Mouse (Mus musculus): Measurements from ENCODE around the gene Mff. TPM values are rescaled to one million over a fixed set of nuclear protein-coding genes. Genes with fewer than 3 reads are reported as not detected.

The Mff gene
- polyA plus RNA-seq, 1 experiment from 2014 or later, result 187 TPM

DNA sequence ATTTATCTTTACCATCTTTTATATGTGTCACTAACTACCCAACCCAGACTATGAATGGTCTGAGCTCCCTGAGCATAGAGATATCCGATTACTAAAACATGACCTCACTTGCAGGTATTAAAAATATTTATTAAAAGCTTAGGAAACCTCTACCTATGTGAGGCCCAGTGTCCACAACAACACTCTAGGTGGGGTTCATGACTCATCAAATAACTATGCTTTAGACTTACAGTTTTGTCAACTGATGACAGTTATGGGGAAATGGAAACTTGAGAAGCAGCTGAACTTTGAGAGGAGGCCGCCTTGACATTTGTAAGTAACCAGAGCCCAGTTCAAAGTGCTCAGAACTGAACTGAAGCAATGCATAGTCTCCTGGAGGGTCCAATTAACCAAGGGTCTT, 70.5 kb downstream of the Mff start:
- WGBS, result 80% methylated on average over 2 of the region's 2 CpGs
- peaks cover 14% of the 10 kb centered on the region for H3K4me1 ChIP-seq
- no peaks in the 10 kb centered on the region for H3K36me3 ChIP-seq
- no peak overlapping the region for H3K9ac ChIP-seq
- ATAC-seq (ENCODE audit: extremely low read depth, insufficient number of reproducible peaks, low FRiP score, low TSS enrichment), result no peak
- H3K4me2 ChIP-seq, result no peak overlapping the region
- H3K27ac ChIP-seq (replicated peaks), result peak overlapping the region; percentile 64
- no peaks in the 10 kb centered on the region for H3K27me3 ChIP-seq (replicated peaks)
- H3K4me3 ChIP-seq, result no peak overlapping the region
- no peaks in the 10 kb centered on the region for H3K9me3 ChIP-seq

DNA sequence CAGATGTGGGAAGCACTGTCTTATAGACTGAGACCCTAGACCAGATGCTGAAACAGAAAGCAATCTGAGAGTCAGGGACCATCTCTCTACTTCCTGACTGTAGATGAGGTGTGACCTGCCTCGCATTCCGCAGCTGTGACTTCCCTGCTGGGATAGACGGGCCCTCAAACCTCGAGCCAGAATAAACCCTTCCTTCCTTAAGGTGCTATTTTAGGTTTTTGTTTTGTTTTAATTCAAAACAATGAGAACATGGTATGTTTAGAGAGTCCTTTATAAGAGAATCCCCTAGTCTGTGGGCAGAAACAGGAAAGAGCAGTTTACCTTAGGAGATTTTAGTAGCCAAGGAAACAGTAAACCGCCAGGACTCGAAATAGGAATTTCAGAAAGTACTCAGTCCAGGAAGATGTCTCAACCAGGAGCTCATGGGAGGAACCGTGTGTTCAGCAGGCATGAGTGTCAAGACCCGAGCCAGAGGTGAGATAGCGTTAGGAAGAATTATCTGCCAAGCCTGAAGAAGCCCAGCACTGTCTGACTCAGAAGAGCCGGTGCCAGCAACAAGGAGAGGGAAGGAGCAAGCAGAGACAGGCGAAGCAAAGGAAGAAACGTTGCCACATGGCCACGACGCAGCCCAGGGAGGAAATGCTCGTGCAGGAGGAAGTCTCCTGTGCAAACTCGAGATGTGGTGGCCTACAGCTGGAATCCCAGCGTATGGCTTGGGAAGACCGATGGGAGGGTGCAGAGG, 71.2 kb downstream of the Mff start:
- 43% methylated on average over 18 of the region's 18 CpGs for WGBS
- no peak for ATAC-seq (ENCODE audit: extremely low read depth, insufficient number of reproducible peaks, low FRiP score, low TSS enrichment)
- peak overlapping the region; percentile 64 for H3K27ac ChIP-seq (replicated peaks)

DNA sequence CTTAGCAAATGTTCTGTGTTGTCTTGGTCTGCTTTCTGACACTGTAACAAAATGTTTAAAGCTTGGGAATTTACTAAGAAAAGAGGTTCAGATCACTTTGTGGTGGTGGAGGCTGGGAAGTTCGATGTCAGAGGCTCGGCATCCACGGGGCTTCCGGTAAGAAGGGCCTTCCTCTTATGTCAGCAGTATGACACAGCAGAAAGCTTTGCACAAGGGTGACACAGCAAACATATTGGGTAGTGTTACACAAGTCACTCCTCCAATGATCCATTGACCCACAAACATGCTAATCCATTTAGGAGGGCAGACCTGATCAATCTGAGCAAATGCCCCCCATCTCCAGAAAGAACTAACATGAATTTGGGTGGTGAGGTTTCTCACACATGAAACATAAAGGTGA, 72.4 kb downstream of the Mff start:
- ATAC-seq (ENCODE audit: extremely low read depth, insufficient number of reproducible peaks, low FRiP score, low TSS enrichment), result no peak
- H3K9me3 ChIP-seq, result no peaks in the 10 kb centered on the region
- WGBS, result 86% methylated on average over 4 of the region's 4 CpGs
- no peaks in the 10 kb centered on the region for H3K36me3 ChIP-seq
- H3K4me2 ChIP-seq, result no peak overlapping the region
- no peak overlapping the region for H3K27ac ChIP-seq (replicated peaks)
- peaks cover 21% of the 10 kb centered on the region for H3K4me1 ChIP-seq
- H3K9ac ChIP-seq, result no peak overlapping the region
- no peak overlapping the region for H3K4me3 ChIP-seq
- no peaks in the 10 kb centered on the region for H3K27me3 ChIP-seq (replicated peaks)

More for the DNA sequence above, 71.2 kb downstream of the Mff start:
- peaks cover 14% of the 10 kb centered on the region for H3K4me1 ChIP-seq
- no peaks in the 10 kb centered on the region for H3K27me3 ChIP-seq (replicated peaks)
- no peak overlapping the region for H3K9ac ChIP-seq
- no peaks in the 10 kb centered on the region for H3K36me3 ChIP-seq
- H3K4me2 ChIP-seq, result no peak overlapping the region
- no peak overlapping the region for H3K4me3 ChIP-seq
- no peaks in the 10 kb centered on the region for H3K9me3 ChIP-seq

DNA sequence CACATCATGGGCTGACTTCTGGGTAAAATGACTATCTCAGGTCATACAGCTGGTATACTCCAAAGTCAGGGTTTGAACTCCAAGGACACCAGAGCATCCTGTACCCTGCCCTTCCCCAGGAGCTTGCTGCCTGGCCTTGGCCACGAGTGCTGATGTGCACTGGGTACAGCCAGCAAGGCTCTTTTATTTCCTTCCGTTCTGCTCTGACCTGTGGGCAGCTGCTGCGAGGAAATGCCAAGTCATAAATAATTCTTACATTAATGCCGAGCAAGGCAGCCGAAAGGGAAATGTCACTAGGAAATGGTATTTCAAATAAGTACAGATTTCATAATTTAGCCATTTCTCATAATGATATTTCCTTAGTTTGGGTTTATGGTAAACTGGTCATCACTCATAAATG, 73.6 kb downstream of the Mff start:
- Histone ChIP-seq H3K9me3 (no peaks in the 10 kb centered on the region), H3K9ac (no peak overlapping the region), H3K4me3 (no peak overlapping the region), H3K36me3 (no peaks in the 10 kb centered on the region), H3K4me2 (no peak overlapping the region), H3K4me1 (peaks cover 21% of the 10 kb centered on the region), H3K27me3 (replicated peaks) (no peaks in the 10 kb centered on the region), H3K27ac (replicated peaks) (no peak overlapping the region)
- ATAC-seq (ENCODE audit: extremely low read depth, insufficient number of reproducible peaks, low FRiP score, low TSS enrichment), result no peak
- WGBS, result 69% methylated on average over 5 of the region's 5 CpGs

DNA sequence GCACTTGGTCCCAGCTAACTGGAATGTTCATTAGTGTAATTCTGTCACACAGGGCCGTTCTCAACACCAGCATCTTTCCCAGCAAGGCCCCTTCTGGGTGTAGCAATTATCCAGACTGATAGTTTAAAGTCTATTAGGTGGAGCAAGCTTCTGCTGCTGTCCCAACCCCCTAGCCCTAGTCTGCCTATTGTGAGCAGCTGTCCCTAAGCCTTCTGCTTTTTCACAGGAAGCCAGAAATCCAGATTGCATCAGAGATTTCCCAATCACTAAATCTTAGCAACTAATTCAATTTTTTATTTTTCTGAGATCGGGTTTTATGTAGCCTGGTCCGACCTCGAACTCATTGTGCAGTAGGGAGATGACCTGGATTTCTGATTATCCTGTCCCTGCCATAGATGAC, 74.2 kb downstream of the Mff start:
- WGBS, result 80% methylated on average over 4 of the region's 4 CpGs
- Histone ChIP-seq H3K4me2 (no peak overlapping the region), H3K36me3 (no peaks in the 10 kb centered on the region), H3K27ac (replicated peaks) (no peak overlapping the region), H3K9me3 (peaks cover 2% of the 10 kb centered on the region; the same call in 1 of the 2 replicates), H3K4me1 (peaks cover 21% of the 10 kb centered on the region), H3K4me3 (no peak overlapping the region), H3K9ac (no peak overlapping the region), H3K27me3 (replicated peaks) (no peaks in the 10 kb centered on the region)
- no peak for ATAC-seq (ENCODE audit: extremely low read depth, insufficient number of reproducible peaks, low FRiP score, low TSS enrichment)

DNA sequence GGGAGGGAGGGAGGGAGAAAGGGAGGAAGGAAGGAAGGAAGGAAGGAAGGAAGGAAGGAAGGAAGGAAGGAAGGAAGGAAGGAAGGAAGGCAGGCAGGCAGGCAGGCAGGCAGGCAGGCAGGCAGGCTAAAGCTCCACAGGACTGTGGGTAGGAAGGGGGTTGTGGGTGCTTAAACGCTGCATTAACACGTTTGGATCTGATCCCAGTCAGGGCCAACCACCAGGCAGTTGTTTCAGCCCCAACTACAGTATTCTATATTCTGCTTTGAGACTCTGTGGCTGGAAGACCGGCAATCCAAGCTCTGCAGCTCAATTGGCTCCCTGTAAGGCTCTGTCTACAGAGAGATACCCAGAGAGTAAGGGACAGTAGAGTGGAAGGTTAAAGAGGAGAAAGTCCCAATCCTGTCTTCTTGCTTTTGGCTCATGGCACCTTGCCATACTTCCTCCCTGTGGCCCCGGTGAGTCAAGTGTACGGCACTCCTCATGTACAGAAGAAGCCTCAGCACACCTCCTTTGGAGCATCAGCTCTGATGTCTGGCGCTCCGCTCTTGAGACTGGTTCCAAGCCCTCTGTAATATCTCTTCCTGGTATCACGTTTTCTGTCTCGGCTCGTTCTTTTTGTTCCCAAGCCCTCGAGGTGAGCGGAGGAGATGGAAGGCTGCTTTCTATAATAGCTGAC, 76.6 kb downstream of the Mff start:
- no peak overlapping the region for H3K9ac ChIP-seq
- H3K27ac ChIP-seq (replicated peaks), result no peak overlapping the region
- 66% methylated on average over 12 of the region's 12 CpGs for WGBS
- H3K27me3 ChIP-seq (replicated peaks), result no peaks in the 10 kb centered on the region
- peaks cover 21% of the 10 kb centered on the region for H3K4me1 ChIP-seq
- H3K4me3 ChIP-seq, result no peak overlapping the region
- H3K4me2 ChIP-seq, result no peak overlapping the region
- ATAC-seq (ENCODE audit: extremely low read depth, insufficient number of reproducible peaks, low FRiP score, low TSS enrichment), result no peak
- H3K36me3 ChIP-seq, result no peaks in the 10 kb centered on the region
- H3K9me3 ChIP-seq, result peaks cover 2% of the 10 kb centered on the region; the same call in 1 of the 2 replicates

Other genes starting within 250 kb of the Mff start
- gene Col4a4, start 138.0 kb upstream of the Mff start, polyA plus RNA-seq (2015; fragmentation: Nextera tagmentation; extraction: Ambion mirVana), result 0.55 and 1.1 TPM in 2 replicates
- 0.41 and 0.46 TPM in 2 replicates for gene Col4a3, start 138.0 kb upstream of the Mff start, polyA plus RNA-seq (2015; fragmentation: Nextera tagmentation; extraction: Ambion mirVana)
- gene Tm4sf20, start 43.6 kb downstream of the Mff start, polyA plus RNA-seq (2015; fragmentation: Nextera tagmentation; extraction: Ambion mirVana), result not detected in 2 replicates
- gene Gm47791, start 46.4 kb downstream of the Mff start, polyA plus RNA-seq (2015; fragmentation: Nextera tagmentation; extraction: Ambion mirVana), result not detected in 2 replicates
- 29.0 and 29.3 TPM in 2 replicates for gene Agfg1, start 114.6 kb downstream of the Mff start, polyA plus RNA-seq (2015; fragmentation: Nextera tagmentation; extraction: Ambion mirVana)
- gene A030005L19Rik, start 188.4 kb downstream of the Mff start, polyA plus RNA-seq (2015; fragmentation: Nextera tagmentation; extraction: Ambion mirVana), result 0.19 TPM in 2 replicates
- gene A030014E15Rik, start 200.0 kb downstream of the Mff start, polyA plus RNA-seq (2015; fragmentation: Nextera tagmentation; extraction: Ambion mirVana), result not detected in 2 replicates
- gene Gm6217, start 206.5 kb downstream of the Mff start, polyA plus RNA-seq (2015; fragmentation: Nextera tagmentation; extraction: Ambion mirVana), result not detected in 2 replicates
- not detected in 2 replicates for gene A030003K21Rik, start 218.5 kb downstream of the Mff start, polyA plus RNA-seq (2015; fragmentation: Nextera tagmentation; extraction: Ambion mirVana)
- gene Gm7544, start 231.1 kb downstream of the Mff start, polyA plus RNA-seq (2015; fragmentation: Nextera tagmentation; extraction: Ambion mirVana), result not detected in 2 replicates
- not detected in 2 replicates for gene Gm47955, start 235.4 kb downstream of the Mff start, polyA plus RNA-seq (2015; fragmentation: Nextera tagmentation; extraction: Ambion mirVana)

All from heart, embryonic 13.5 days (tissue).